Mouse (Mus musculus) hindbrain, postnatal 0 days (tissue): ENCODE data around the gene Adh6a. TPM values are rescaled to one million over a fixed set of nuclear protein-coding genes. Genes with fewer than 3 reads are reported as not detected.

Source experiments
- ATAC-seq: fragments of 200-750 bp; cut with Nextera tagmentation; 2 replicates; pipeline ENCODE4 v1.8.0; 2017; ENCODE audit warnings: mild to moderate bottlenecking, moderate TSS enrichment, moderate library complexity
- DNase-seq: peaks from one replicate; pipeline ENCODE4 v3.0.0-alpha.2; 2015; ENCODE audit warnings: low spot score
- H3K27ac ChIP-seq: fragments of 300-500 bp; sonication (generic); 2 replicates; pipeline ENCODE4 v1.5.1; 2014; ENCODE audit warnings: mild to moderate bottlenecking
- H3K27me3 ChIP-seq: fragments of 300-500 bp; sonication (generic); 2 replicates; pipeline ENCODE4 v1.6.1; 2014; ENCODE audit warnings: low read length, mixed read lengths; ENCODE audit not compliant: insufficient read depth
- H3K36me3 ChIP-seq: fragments of 300-500 bp; sonication (generic); 2 replicates; pipeline ENCODE4 v1.6.1; 2014; ENCODE audit warnings: low read length, mixed read lengths; ENCODE audit not compliant: insufficient read depth
- H3K4me1 ChIP-seq: fragments of 300-500 bp; sonication (generic); 2 replicates; pipeline ENCODE4 v1.6.1; 2014; ENCODE audit warnings: antibody characterized with exemption, low read length, mixed read lengths; ENCODE audit not compliant: insufficient read depth
- H3K4me2 ChIP-seq: fragments of 300-500 bp; sonication (generic); 2 replicates; pipeline ENCODE4 v1.6.1; 2014; ENCODE audit warnings: low read depth, mild to moderate bottlenecking, low read length, moderate library complexity, mixed read lengths
- H3K4me3 ChIP-seq: fragments of 300-500 bp; sonication (generic); 2 replicates; pipeline ENCODE4 v1.5.1; 2014; ENCODE audit warnings: low read length
- H3K9ac ChIP-seq: fragments of 300-500 bp; sonication (generic); replicated peaks from 2 replicates; pipeline ENCODE4 v1.6.1; 2014; ENCODE audit warnings: mild to moderate bottlenecking, low read length, moderate library complexity, mixed read lengths
- H3K9me3 ChIP-seq: fragments of 300-500 bp; sonication (generic); 2 replicates; pipeline ENCODE4 v1.6.1; 2016; ENCODE audit warnings: low read length, mixed read lengths
- CTCF ChIP-seq: IDR thresholded peaks from 2 replicates; pipeline ENCODE4 v1.5.1; 2016; ENCODE audit warnings: antibody characterized with exemption, control low read depth, low read depth
- WGBS: fragments of 180-500 bp; shearing (Covaris S2); extraction: QIAGEN DNeasy Blood & Tissue Kit; methylation state at CpG from one replicate; pipeline ENCODE4 v1.1.7; 2014; 5-methylcytosine and 5-hydroxymethylcytosine counted together
- polyA plus RNA-seq: library from polyadenylated mRNA; unstranded; fragments of >200 nt; fragmentation: Nextera tagmentation; extraction: Ambion mirVana; gene quantifications from 2 replicates; pipeline ENCODE4 v1.2.1, GENCODE M21; 2015
- total RNA-seq: library from RNA; depleted of rRNA; stranded (reverse); fragments of >200 nt; gene quantifications from 2 replicates; pipeline ENCODE4 v1.2.3, GENCODE M21; 2014

The Adh6a gene
- total and polyA plus RNA-seq, 2 experiments from 2014 or later = not detected

DNA sequence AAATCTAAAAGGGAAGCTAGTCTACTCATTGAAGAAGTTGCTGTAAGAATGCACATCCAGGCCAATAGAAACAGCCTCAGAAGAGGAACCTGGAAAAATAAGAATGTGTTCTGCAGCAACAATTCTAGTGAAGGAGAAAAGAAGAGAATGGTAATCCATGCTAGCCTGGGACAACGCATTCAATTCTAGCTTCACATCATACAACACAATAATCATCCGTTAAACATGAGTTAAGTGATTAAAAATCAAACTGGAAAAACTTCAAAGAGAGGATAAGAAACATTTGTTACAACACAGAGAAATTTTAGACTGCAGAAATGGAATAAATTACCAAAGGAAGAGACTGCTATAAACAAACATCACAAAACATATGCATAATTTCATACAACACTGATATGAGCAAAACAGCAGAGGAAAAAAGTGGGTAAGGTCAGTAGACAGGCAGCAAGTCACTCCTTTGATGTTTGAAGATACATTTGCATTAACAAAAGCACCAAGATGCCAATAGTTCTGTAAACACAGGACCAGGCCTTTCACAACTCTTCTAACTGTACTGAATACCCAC lies 3.9 kb downstream of the Adh6a start:
- Histone ChIP-seq H3K27me3 (no peaks in the 10 kb centered on the region), H3K4me3 (no peak overlapping the region), H3K9me3 (no peaks in the 10 kb centered on the region), H3K9ac (no peak overlapping the region), H3K27ac (no peak overlapping the region), H3K36me3 (no peaks in the 10 kb centered on the region), H3K4me1 (no peaks in the 10 kb centered on the region), H3K4me2 (no peak overlapping the region)
- DNase-seq = no peak
- TF ChIP-seq CTCF = no peak
- WGBS = 88% methylated on average over 2 of the region's 2 CpGs
- ATAC-seq = no peak

DNA sequence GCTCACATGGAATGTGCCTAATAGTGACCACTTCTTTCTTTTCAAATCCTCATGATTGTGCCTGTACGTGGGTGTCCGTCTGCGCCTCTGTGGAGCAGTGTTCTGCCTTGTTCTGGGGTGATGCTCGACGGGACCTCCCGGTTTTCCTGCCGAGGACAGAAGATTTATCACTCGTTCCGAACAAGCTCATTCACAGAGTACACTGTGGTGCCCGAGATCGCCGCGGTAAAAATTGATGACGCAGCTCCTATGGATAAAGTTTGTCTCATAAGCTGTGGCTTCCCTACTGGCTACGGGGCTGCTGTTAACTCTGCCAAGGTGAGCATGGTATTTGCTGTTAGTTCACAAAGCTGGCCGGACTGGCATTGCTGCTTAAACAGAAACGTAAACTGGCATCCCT lies 11.9 kb downstream of the Adh6a start:
- WGBS = 88% methylated on average over 17 of the region's 17 CpGs
- no peak for TF ChIP-seq CTCF
- H3K9ac ChIP-seq = no peak overlapping the region

DNA sequence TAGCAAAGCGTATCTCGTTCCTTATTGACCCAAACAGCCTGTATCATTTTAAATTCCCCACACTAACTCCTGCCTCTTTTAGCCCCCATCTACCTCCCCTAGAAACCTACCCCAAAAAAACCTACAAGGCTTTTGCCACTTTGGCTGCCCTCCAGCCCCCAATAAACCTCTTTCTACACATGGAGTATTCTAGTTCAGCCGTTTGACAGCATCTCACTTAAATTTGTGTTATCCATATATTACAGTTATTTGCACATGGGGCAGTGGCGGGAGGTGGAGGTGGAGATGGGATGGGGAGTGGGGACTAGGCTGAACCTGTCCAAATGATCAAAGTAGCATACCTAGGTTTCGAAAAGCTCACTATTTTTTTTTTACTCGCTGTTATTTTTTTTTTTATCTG lies 12.4 kb downstream of the Adh6a start:
- WGBS = 88% methylated on average over 6 of the region's 6 CpGs
- DNase-seq = no peak
- H3K27ac ChIP-seq = no peak overlapping the region
- no peak overlapping the region for H3K4me3 ChIP-seq
- H3K9me3 ChIP-seq = no peaks in the 10 kb centered on the region
- no peak for ATAC-seq
- TF ChIP-seq CTCF = no peak
- no peaks in the 10 kb centered on the region for H3K36me3 ChIP-seq
- no peaks in the 10 kb centered on the region for H3K27me3 ChIP-seq
- no peaks in the 10 kb centered on the region for H3K4me1 ChIP-seq
- no peak overlapping the region for H3K4me2 ChIP-seq
- no peak overlapping the region for H3K9ac ChIP-seq

More for the DNA sequence above, 11.9 kb downstream of the Adh6a start:
- H3K4me3 ChIP-seq = no peak overlapping the region
- H3K36me3 ChIP-seq = no peaks in the 10 kb centered on the region
- no peak for ATAC-seq
- DNase-seq = no peak
- H3K4me2 ChIP-seq = no peak overlapping the region
- H3K9me3 ChIP-seq = no peaks in the 10 kb centered on the region
- H3K27ac ChIP-seq = no peak overlapping the region
- H3K27me3 ChIP-seq = no peaks in the 10 kb centered on the region
- no peaks in the 10 kb centered on the region for H3K4me1 ChIP-seq

DNA sequence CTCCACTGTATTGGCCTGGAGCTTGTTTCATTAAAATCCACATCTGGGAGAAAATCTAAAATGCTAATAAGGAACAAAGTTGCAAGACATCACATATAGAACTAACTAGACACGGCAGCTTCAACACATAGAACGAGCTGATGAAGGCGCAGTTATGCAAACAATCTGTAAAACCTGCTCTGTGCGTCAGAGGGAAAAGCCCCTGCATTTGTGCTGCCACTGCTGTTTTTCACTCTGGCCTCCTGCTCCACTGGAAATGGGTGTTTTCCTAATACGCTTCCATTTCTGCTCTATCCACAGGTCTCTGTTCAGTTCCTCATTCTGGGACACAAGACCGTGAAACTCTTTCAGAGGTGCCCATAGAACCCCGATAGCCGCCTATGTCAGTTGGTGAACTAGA lies 20.8 kb downstream of the Adh6a start:
- H3K4me1 ChIP-seq = no peaks in the 10 kb centered on the region
- no peaks in the 10 kb centered on the region for H3K36me3 ChIP-seq
- H3K9me3 ChIP-seq = no peaks in the 10 kb centered on the region
- DNase-seq (no peak), ATAC-seq (no peak)
- TF ChIP-seq CTCF = no peak
- no peak overlapping the region for H3K4me3 ChIP-seq
- no peak overlapping the region for H3K27ac ChIP-seq
- WGBS = 87% methylated on average over 8 of the region's 8 CpGs
- no peak overlapping the region for H3K9ac ChIP-seq
- no peaks in the 10 kb centered on the region for H3K27me3 ChIP-seq
- H3K4me2 ChIP-seq = no peak overlapping the region

DNA sequence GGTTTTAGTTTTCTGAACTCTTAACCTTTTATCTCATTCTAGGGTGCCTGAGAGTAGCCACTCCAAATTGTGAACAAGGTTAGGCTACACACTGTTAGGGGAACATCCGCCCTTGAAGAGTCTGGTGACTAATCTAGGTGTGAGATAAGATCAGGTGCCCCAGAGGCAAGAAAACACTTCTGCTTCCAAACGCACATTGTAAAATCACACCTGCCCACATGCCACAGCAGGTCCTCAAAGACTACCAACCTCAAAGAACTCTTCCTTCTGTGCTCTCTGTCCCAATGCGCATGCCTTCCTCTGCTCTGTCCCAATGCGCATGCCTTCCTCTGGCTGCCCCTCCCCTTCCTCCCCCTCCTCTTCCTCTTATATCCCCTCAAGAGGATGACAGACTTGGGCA lies 21.2 kb downstream of the Adh6a start:
- WGBS = 85% methylated on average over 4 of the region's 4 CpGs
- H3K9ac ChIP-seq = no peak overlapping the region
- H3K4me3 ChIP-seq = no peak overlapping the region
- no peak for TF ChIP-seq CTCF
- no peaks in the 10 kb centered on the region for H3K4me1 ChIP-seq
- no peaks in the 10 kb centered on the region for H3K36me3 ChIP-seq
- DNase-seq = no peak
- H3K27ac ChIP-seq = no peak overlapping the region
- H3K9me3 ChIP-seq = no peaks in the 10 kb centered on the region
- no peak for ATAC-seq
- no peaks in the 10 kb centered on the region for H3K27me3 ChIP-seq
- H3K4me2 ChIP-seq = no peak overlapping the region

DNA sequence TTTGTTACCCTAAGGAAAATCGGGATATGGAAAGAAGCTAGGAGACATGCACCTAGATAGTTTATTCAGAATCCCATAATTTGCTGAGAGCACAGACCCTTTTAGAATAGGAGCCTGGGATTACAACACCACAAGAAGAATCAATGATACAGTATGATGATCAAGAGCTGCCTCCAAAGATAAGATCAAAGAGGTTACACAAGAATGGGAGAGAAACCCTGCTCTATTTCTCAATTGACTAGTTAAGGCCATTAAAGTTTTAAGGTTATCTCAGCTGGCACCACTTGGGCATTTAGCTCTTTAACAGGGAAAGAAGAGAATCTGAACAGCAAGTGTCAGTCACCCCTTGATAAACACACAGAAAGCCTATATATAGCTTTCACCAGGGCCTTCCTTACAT lies 22.5 kb downstream of the Adh6a start:
- 98% methylated on average over 1 of the region's 1 CpGs for WGBS
- no peak for TF ChIP-seq CTCF
- no peak overlapping the region for H3K27ac ChIP-seq
- H3K4me1 ChIP-seq = no peaks in the 10 kb centered on the region
- H3K9ac ChIP-seq = no peak overlapping the region
- no peaks in the 10 kb centered on the region for H3K9me3 ChIP-seq
- H3K4me2 ChIP-seq = no peak overlapping the region
- H3K4me3 ChIP-seq = no peak overlapping the region
- no peak for DNase-seq
- ATAC-seq = no peak
- no peaks in the 10 kb centered on the region for H3K27me3 ChIP-seq
- H3K36me3 ChIP-seq = no peaks in the 10 kb centered on the region

DNA sequence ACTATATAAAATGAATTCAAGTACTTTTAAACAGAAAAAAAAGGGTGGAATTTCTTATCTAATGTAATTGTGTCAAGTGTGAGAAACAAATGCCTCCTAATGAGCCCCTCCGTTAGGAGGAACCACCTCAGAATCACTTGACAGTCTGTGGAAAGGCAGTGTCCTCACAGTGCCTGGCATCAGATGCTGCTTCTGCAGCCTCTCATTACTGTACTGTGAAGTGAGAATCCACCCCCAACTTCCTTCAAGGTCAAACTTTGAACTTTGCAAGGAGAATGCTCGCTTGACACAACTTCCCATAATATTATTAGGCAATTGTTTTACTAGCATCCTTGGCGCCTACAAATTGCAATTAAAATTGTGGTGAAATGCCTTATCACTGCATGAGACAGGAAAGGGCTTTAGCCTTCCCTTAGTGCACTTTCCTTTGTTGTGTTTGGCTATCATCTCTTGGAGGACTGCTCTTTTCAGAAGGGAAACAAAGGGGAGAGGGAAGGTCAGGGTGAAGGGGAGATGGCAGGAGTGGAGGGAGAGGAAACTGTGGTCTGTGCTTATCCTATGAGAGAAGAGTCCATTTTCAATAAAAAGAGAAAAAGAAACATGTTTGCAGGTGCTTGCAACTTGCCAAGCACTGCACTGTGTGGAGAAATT lies 23.1 kb downstream of the Adh6a start:
- no peak for ATAC-seq

More for the DNA sequence above, 23.1 kb downstream of the Adh6a start:
- Histone ChIP-seq H3K27ac (no peak overlapping the region), H3K9ac (no peak overlapping the region), H3K9me3 (no peaks in the 10 kb centered on the region), H3K36me3 (no peaks in the 10 kb centered on the region), H3K4me3 (no peak overlapping the region), H3K27me3 (no peaks in the 10 kb centered on the region), H3K4me1 (no peaks in the 10 kb centered on the region), H3K4me2 (no peak overlapping the region)
- DNase-seq = no peak
- 70% methylated on average over 3 of the region's 3 CpGs for WGBS
- no peak for TF ChIP-seq CTCF
